Mouse (Mus musculus) T-helper 1 cell (primary cell): ENCODE measurements at regions not wholly inside any gene's neighbourhood (a gene's known extent, or its start where the extent isn't known, plus 50 kb on each side); places are given as distances from the start of the nearest gene placed in this dataset.

Source experiments
- in situ Hi-C: fragments of 300-600 bp; cut with MboI, MseI; formaldehyde crosslinking; loops from one replicate; pipeline ENCODE4 v1.15.1; 2025; ENCODE audit warnings: high pct_unique_total_duplicates

GRCm38 (mm10) chr12:9261662-9262061 lies 231.9 kb downstream of the Ttc32 start:
- in situ Hi-C loops, result no loop called here

- in situ Hi-C loops, result no loop called here
These were observed 236.4 kb downstream of the Ttc32 start for GRCm38 (mm10) chr12:9266221-9266620.

GRCm38 (mm10) chr12:9271484-9271883 lies 241.7 kb downstream of the Ttc32 start:
- in situ Hi-C loops, result no loop called here

GRCm38 (mm10) chr12:9274181-9274580 lies 244.4 kb downstream of the Ttc32 start:
- in situ Hi-C loops, result no loop called here

- in situ Hi-C loops, result no loop called here
These were observed 245.9 kb downstream of the Ttc32 start for GRCm38 (mm10) chr12:9275697-9276096.

- in situ Hi-C loops, result no loop called here
These were observed 248.9 kb downstream of the Ttc32 start for GRCm38 (mm10) chr12:9278735-9279134.

- in situ Hi-C loops, result loop anchor here (10.0 kb wide), 1 partner anchor 1735 kb away; no protein-coding TSS in a partner anchor
These were observed 250.3 kb downstream of the Ttc32 start for GRCm38 (mm10) chr12:9279893-9280605.

- in situ Hi-C loops, result loop anchor here (10.0 kb wide), 1 partner anchor 1728 kb away; no protein-coding TSS in a partner anchor
These were observed 257.5 kb downstream of the Ttc32 start for GRCm38 (mm10) chr12:9287271-9287670.

- in situ Hi-C loops, result no loop called here
These were observed 262.9 kb downstream of the Ttc32 start for GRCm38 (mm10) chr12:9292656-9293055.

GRCm38 (mm10) chr12:9295211-9295610 lies 265.4 kb downstream of the Ttc32 start:
- in situ Hi-C loops, result no loop called here

GRCm38 (mm10) chr12:9298848-9299655 lies 269.3 kb downstream of the Ttc32 start:
- in situ Hi-C loops, result no loop called here

GRCm38 (mm10) chr12:9304146-9304545 lies 265.8 kb upstream of the Osr1 start:
- in situ Hi-C loops, result no loop called here

- in situ Hi-C loops, result no loop called here
These were observed 231.8 kb upstream of the Osr1 start for GRCm38 (mm10) chr12:9337891-9338672.

GRCm38 (mm10) chr12:9338801-9339231 lies 231.1 kb upstream of the Osr1 start:
- in situ Hi-C loops, result no loop called here

GRCm38 (mm10) chr12:9340769-9341168 lies 229.1 kb upstream of the Osr1 start:
- in situ Hi-C loops, result no loop called here

GRCm38 (mm10) chr12:9345359-9345758 lies 224.6 kb upstream of the Osr1 start:
- in situ Hi-C loops, result no loop called here

GRCm38 (mm10) chr12:9355512-9355911 lies 214.4 kb upstream of the Osr1 start:
- in situ Hi-C loops, result no loop called here

- in situ Hi-C loops, result no loop called here
These were observed 212.1 kb upstream of the Osr1 start for GRCm38 (mm10) chr12:9357856-9358255.

- in situ Hi-C loops, result no loop called here
These were observed 211.0 kb upstream of the Osr1 start for GRCm38 (mm10) chr12:9358872-9359271.

- in situ Hi-C loops, result no loop called here
These were observed 204.0 kb upstream of the Osr1 start for GRCm38 (mm10) chr12:9365931-9366330.

GRCm38 (mm10) chr12:9368682-9369081 lies 201.2 kb upstream of the Osr1 start:
- in situ Hi-C loops, result no loop called here

- in situ Hi-C loops, result no loop called here
These were observed 168.0 kb upstream of the Osr1 start for GRCm38 (mm10) chr12:9401956-9402355.
